Mouse (Mus musculus) CH12.LX (cell line): ENCODE results near the gene Gm26602. TPM values are rescaled to one million over a fixed set of nuclear protein-coding genes. Genes with fewer than 3 reads are reported as not detected.

Experiments used
- DNase-seq: peaks from one replicate; pipeline ENCODE4 v3.0.0-alpha.2; 2013; ENCODE audit errors: extremely low read depth
- H3K27ac ChIP-seq: 2 replicates; pipeline ENCODE4 v1.5.1; 2012; ENCODE audit warnings: low read depth, mild to moderate bottlenecking, control low read depth, moderate library complexity; ENCODE audit not compliant: insufficient read depth
- H3K27me3 ChIP-seq: replicated peaks from 2 replicates; pipeline ENCODE3; 2012; ENCODE audit warnings: inconsistent platforms
- H3K36me3 ChIP-seq, 2 experiments: replicated peaks in 1 of 2; 2 replicates each; pipeline versions ENCODE3 to v1.6.1; 2012; ENCODE audit warnings: inconsistent platforms in 1 of 2, low read length in 1 of 2, mild to moderate bottlenecking in 1 of 2, mixed read lengths in 1 of 2, moderate library complexity in 1 of 2; ENCODE audit not compliant: control insufficient read depth in 1 of 2, insufficient read depth in 1 of 2
- H3K4me1 ChIP-seq, 2 experiments: 2 replicates each; pipeline ENCODE4 v1.6.1; 2012; ENCODE audit warnings: inconsistent platforms in 1 of 2, moderate library complexity in 1 of 2; ENCODE audit not compliant: insufficient read depth in 2 of 2, control insufficient read depth in 1 of 2
- H3K4me2 ChIP-seq: 2 replicates; pipeline ENCODE4 v1.6.1; 2012; ENCODE audit warnings: low read depth, mild to moderate bottlenecking, control low read depth; ENCODE audit not compliant: poor library complexity, insufficient read depth, severe bottlenecking
- H3K4me3 ChIP-seq, 3 experiments: fragments of 150-350 bp in 1 of 3; sonication (generic) in 1 of 3; replicated peaks in 1 of 3; 2 replicates each; pipeline versions ENCODE3 to v1.5.1; 2011 to 2012; ENCODE audit warnings: low read depth in 2 of 3, low read length in 2 of 3, mild to moderate bottlenecking in 2 of 3, moderate library complexity in 2 of 3, control low read depth in 1 of 3, improper control_type of control experiment in 1 of 3, inconsistent platforms in 1 of 3, mixed read lengths in 1 of 3; ENCODE audit not compliant: poor library complexity in 1 of 3
- H3K79me2 ChIP-seq: replicated peaks from 2 replicates; pipeline ENCODE4 v1.6.1; 2012; ENCODE audit warnings: mild to moderate bottlenecking, moderate library complexity; ENCODE audit not compliant: control insufficient read depth, poor library complexity, insufficient read depth, severe bottlenecking; ENCODE audit errors: extremely low read depth
- H3K9ac ChIP-seq: 2 replicates; pipeline ENCODE4 v1.6.1; 2012; ENCODE audit warnings: low read depth, mild to moderate bottlenecking, control low read depth, moderate library complexity; ENCODE audit not compliant: insufficient read depth
- H3K9me3 ChIP-seq: replicated peaks from 2 replicates; pipeline ENCODE3; 2012; ENCODE audit warnings: low read length, inconsistent platforms, mixed read lengths
- BHLHE40 ChIP-seq: IDR thresholded peaks from 2 replicates; pipeline ENCODE4 v1.6.1; 2011; ENCODE audit warnings: mild to moderate bottlenecking, low read depth, low read length, improper control_type of control experiment
- CHD2 ChIP-seq: IDR thresholded peaks from 2 replicates; pipeline ENCODE4 v1.6.1; 2011; ENCODE audit warnings: low read length, improper control_type of control experiment
- ELF1 ChIP-seq: IDR thresholded peaks from 2 replicates; pipeline ENCODE4 v1.6.1; 2014; ENCODE audit warnings: low read depth, mild to moderate bottlenecking, inconsistent platforms, low read length, improper control_type of control experiment
- EP300 ChIP-seq: IDR thresholded peaks from 2 replicates; pipeline ENCODE4 v1.6.1; 2011; ENCODE audit warnings: low read length, improper control_type of control experiment
- MAX ChIP-seq: IDR thresholded peaks from 2 replicates; pipeline ENCODE4 v1.6.1; 2011; ENCODE audit warnings: low read length, improper control_type of control experiment
- MAZ ChIP-seq: IDR thresholded peaks from 2 replicates; pipeline ENCODE4 v1.6.1; 2012; ENCODE audit warnings: low read depth, mild to moderate bottlenecking, inconsistent platforms, low read length, improper control_type of control experiment, moderate library complexity
- MEF2A ChIP-seq: IDR thresholded peaks from 2 replicates; pipeline ENCODE4 v1.6.1; 2014; ENCODE audit warnings: low read depth, mild to moderate bottlenecking, inconsistent platforms, low read length, improper control_type of control experiment, borderline replicate concordance
- MXI1 ChIP-seq: IDR thresholded peaks from 2 replicates; pipeline ENCODE4 v1.6.1; 2011; ENCODE audit warnings: mild to moderate bottlenecking, low read depth, low read length, improper control_type of control experiment
- NRF1 ChIP-seq: IDR thresholded peaks from 2 replicates; pipeline ENCODE4 v1.6.1; 2014; ENCODE audit warnings: low read depth, mild to moderate bottlenecking, inconsistent platforms, low read length, improper control_type of control experiment, moderate library complexity
- PAX5 ChIP-seq: IDR thresholded peaks from 2 replicates; pipeline ENCODE4 v1.6.1; 2012; ENCODE audit warnings: low read length, inconsistent platforms, mixed read lengths
- POLR2A ChIP-seq: IDR thresholded peaks from 2 replicates; pipeline ENCODE4 v1.6.1; 2011; ENCODE audit warnings: low read depth, mild to moderate bottlenecking, improper control_type of control experiment, low read length
- POLR2AphosphoS2 ChIP-seq: IDR thresholded peaks from 2 replicates; pipeline ENCODE4 v1.6.1; 2011; ENCODE audit warnings: low read depth, low read length, improper control_type of control experiment
- RAD21 ChIP-seq: IDR thresholded peaks from 2 replicates; pipeline ENCODE4 v1.6.1; 2011; ENCODE audit warnings: low read depth, mild to moderate bottlenecking, low read length, improper control_type of control experiment, moderate library complexity
- RCOR1 ChIP-seq: conservative IDR thresholded peaks from 2 replicates; pipeline ENCODE4 v1.6.1; 2012; ENCODE audit warnings: low read depth, mild to moderate bottlenecking, inconsistent platforms, low read length, improper control_type of control experiment
- TBP ChIP-seq: conservative IDR thresholded peaks from 2 replicates; pipeline ENCODE4 v1.6.1; 2011; ENCODE audit warnings: low read depth, low read length, improper control_type of control experiment
- USF2 ChIP-seq: conservative IDR thresholded peaks from 2 replicates; pipeline ENCODE4 v1.6.1; 2011; ENCODE audit warnings: low read depth, low read length, improper control_type of control experiment
- ZKSCAN1 ChIP-seq: IDR thresholded peaks from 2 replicates; pipeline ENCODE4 v1.6.1; 2012; ENCODE audit warnings: low read depth, inconsistent platforms, low read length, improper control_type of control experiment, borderline replicate concordance
- ZMIZ1 ChIP-seq: IDR thresholded peaks from 2 replicates; pipeline ENCODE4 v1.6.1; 2012; ENCODE audit warnings: low read depth, mild to moderate bottlenecking, inconsistent platforms, low read length, improper control_type of control experiment
- dilution Hi-C: fragments of 300-500 bp; cut with MboI; formaldehyde crosslinking; loops from 2 replicates; pipeline ENCODE4 v1.14.3; 2020; ENCODE audit warnings: low sequenced_read_pairs; ENCODE audit not compliant: extremely low pct_unique_long_range_greater_than_20kb, extremely low pct_ligation_motif_present
- in situ Hi-C: fragments of 300-500 bp; cut with MboI; formaldehyde crosslinking; loops from 3 replicates; pipeline ENCODE4 v1.14.3; 2019; ENCODE audit warnings: low sequenced_read_pairs, low pct_ligation_motif_present, low pct_unique_long_range_greater_than_20kb, mixed read lengths
- polyA plus RNA-seq: library from polyadenylated mRNA; unstranded; fragments of >175 nt; gene quantifications from 2 replicates; pipeline ENCODE4 v1.2.1, GENCODE M21; 2012; ENCODE audit warnings: low read depth; ENCODE audit not compliant: insufficient read length
- total RNA-seq, 2 experiments: library from RNA; depleted of rRNA; stranded (reverse); fragments of 300-350 nt in 1 of 2; fragments of >200 nt in 1 of 2; gene quantifications; 2 replicates each; pipeline ENCODE4 v1.2.3; 2012 to 2014

Gm26602 gene
- total and polyA plus RNA-seq, 3 experiments = 8.1 TPM; not detected in 2

DNA sequence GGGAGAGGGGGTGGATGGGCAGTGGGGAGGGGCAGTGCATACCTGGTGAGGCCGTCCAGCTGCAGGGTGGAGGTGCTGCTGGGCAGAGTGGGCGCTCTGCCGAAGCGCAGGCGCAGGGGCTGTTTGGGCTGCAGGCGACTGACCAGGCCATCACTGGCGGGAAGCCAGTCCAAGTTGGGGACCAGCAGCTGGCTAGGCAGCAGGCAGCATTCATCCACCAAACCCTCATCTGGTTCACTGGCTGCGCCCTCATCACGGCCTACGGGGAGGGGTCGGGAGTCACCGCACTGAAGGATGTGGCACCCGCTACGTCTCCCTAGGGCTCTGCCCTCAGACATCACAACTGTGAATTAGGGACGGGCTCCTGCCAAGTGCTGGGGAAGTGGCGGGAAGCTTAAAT lies 14.3 kb upstream of the Gm26602 start:
- Histone ChIP-seq H3K27ac (no peak overlapping the region), H3K36me3 (peaks cover 18 to 70% of the 10 kb centered on the region in 2 experiments), H3K4me3 (no peak overlapping the region), H3K79me2 (no peaks in the 10 kb centered on the region), H3K9ac (no peak overlapping the region), H3K4me2 (no peak overlapping the region), H3K4me1 (peaks cover 9 to 46% of the 10 kb centered on the region in 2 experiments), H3K9me3 (no peaks in the 10 kb centered on the region), H3K27me3 (peaks cover under 1% of the 10 kb centered on the region)
- in situ Hi-C loops = no loop called here
- TF ChIP-seq EP300 = no peak
- TF ChIP-seq ZKSCAN1 = no peak
- TF ChIP-seq NRF1 = no peak
- TF ChIP-seq USF2 = no peak
- dilution Hi-C loops = no loop called here
- DNase-seq = no peak

GRCm38 (mm10) chr10:79896814-79897213 lies 13.8 kb upstream of the Gm26602 start:
- H3K4me2 ChIP-seq = no peak overlapping the region
- peaks cover 9 to 50% of the 10 kb centered on the region in 2 experiments for H3K4me1 ChIP-seq
- H3K27me3 ChIP-seq = no peaks in the 10 kb centered on the region
- peaks cover 18 to 74% of the 10 kb centered on the region in 2 experiments for H3K36me3 ChIP-seq
- H3K79me2 ChIP-seq = no peaks in the 10 kb centered on the region
- TF ChIP-seq ZKSCAN1 (no peak), RAD21 (no peak), BHLHE40 (no peak), TBP (no peak), POLR2A (no peak), USF2 (no peak), MEF2A (no peak), MAX (no peak), MAZ (no peak), ZMIZ1 (no peak), MXI1 (no peak), ELF1 (no peak), RCOR1 (no peak), PAX5 (no peak), CHD2 (no peak), POLR2AphosphoS2 (no peak)
- TF ChIP-seq, all 38 proteins: peak for 0
- no peak overlapping the region for H3K27ac ChIP-seq
- no peak for DNase-seq
- no peak overlapping the region for H3K4me3 ChIP-seq
- H3K9ac ChIP-seq = no peak overlapping the region
- H3K9me3 ChIP-seq = no peaks in the 10 kb centered on the region
- dilution Hi-C loops = no loop called here
- in situ Hi-C loops = no loop called here
